Mouse (Mus musculus) monocyte, adult 2 months (primary cell): ENCODE results near the gene Crtac1.

Experiments used
- DNase-seq, 2 experiments: peaks; one replicate each; pipeline ENCODE4 v3.0.0; 2022; ENCODE audit warnings: low spot score in 2 of 2, low read depth in 1 of 2

The Crtac1 gene

GRCm38 (mm10) chr19:42332081-42332736 is 99.4 kb downstream of the Crtac1 start:
- DNase-seq, result no peak

- DNase-seq, result no peak
Observed at GRCm38 (mm10) chr19:42331446-42331845, 100.1 kb downstream of the Crtac1 start.

GRCm38 (mm10) chr19:42328160-42328559 is 103.4 kb downstream of the Crtac1 start:
- DNase-seq, result no peak

- no peak for DNase-seq
Observed at GRCm38 (mm10) chr19:42325894-42326293, 105.7 kb downstream of the Crtac1 start.

GRCm38 (mm10) chr19:42322357-42323090 is 109.1 kb downstream of the Crtac1 start:
- no peak for DNase-seq

GRCm38 (mm10) chr19:42321936-42322335 is 109.6 kb downstream of the Crtac1 start:
- DNase-seq, result no peak

- no peak for DNase-seq
Observed at GRCm38 (mm10) chr19:42317648-42318425, 113.7 kb downstream of the Crtac1 start.

- no peak for DNase-seq
Observed at GRCm38 (mm10) chr19:42316998-42317397, 114.6 kb downstream of the Crtac1 start.

GRCm38 (mm10) chr19:42316525-42316924 is 115.1 kb downstream of the Crtac1 start:
- no peak for DNase-seq

GRCm38 (mm10) chr19:42315914-42316313 is 115.7 kb downstream of the Crtac1 start:
- no peak for DNase-seq

GRCm38 (mm10) chr19:42315070-42315679 is 116.4 kb downstream of the Crtac1 start:
- DNase-seq, result no peak

- DNase-seq, result no peak
Observed at GRCm38 (mm10) chr19:42312191-42312590, 119.4 kb downstream of the Crtac1 start.

GRCm38 (mm10) chr19:42311332-42311731 is 120.3 kb downstream of the Crtac1 start:
- no peak for DNase-seq

GRCm38 (mm10) chr19:42308931-42309330 is 122.7 kb downstream of the Crtac1 start:
- DNase-seq, result no peak

GRCm38 (mm10) chr19:42307019-42307418 is 124.6 kb downstream of the Crtac1 start:
- DNase-seq, result no peak

- no peak for DNase-seq
Observed at GRCm38 (mm10) chr19:42306202-42306601, 125.4 kb downstream of the Crtac1 start.

GRCm38 (mm10) chr19:42305746-42306145 is 125.8 kb downstream of the Crtac1 start:
- DNase-seq, result no peak

- no peak for DNase-seq
Observed at GRCm38 (mm10) chr19:42304506-42304905, 127.1 kb downstream of the Crtac1 start.

GRCm38 (mm10) chr19:42303210-42303813 is 128.3 kb downstream of the Crtac1 start:
- DNase-seq, result no peak

GRCm38 (mm10) chr19:42293216-42293615 is 138.4 kb downstream of the Crtac1 start:
- no peak for DNase-seq

- DNase-seq, result no peak
Observed at GRCm38 (mm10) chr19:42292106-42292505, 139.5 kb downstream of the Crtac1 start.
